Mouse (Mus musculus) erythroblast, adult 5-6 weeks (primary cell): ENCODE measurements around the gene Eif5a. TPM values are rescaled to one million over a fixed set of nuclear protein-coding genes. Genes with fewer than 3 reads are reported as not detected.
A peak's percentile ranks its signal among the peaks of the same experiment; 100 is the strongest.

Experiments used
- ATAC-seq: replicated peaks from 2 replicates; pipeline ENCODE4 v1.8.0; 2016; ENCODE audit warnings: moderate number of reproducible peaks, mild to moderate bottlenecking, moderate TSS enrichment, inconsistent platforms; ENCODE audit not compliant: poor library complexity, low FRiP score, severe bottlenecking
- total RNA-seq, 2 experiments: library from RNA; stranded (forward) in 1 of 2; stranded (reverse) in 1 of 2; fragments of 150-400 nt in 1 of 2; fragments of 200-764, 138-1000 nt in 1 of 2; gene quantifications; 2 replicates each; pipeline versions ENCODE4 v1.2.3 to v1.2.4; 2015 to 2017; ENCODE audit warnings: low replicate concordance in 2 of 2

Gene Eif5a
- total RNA-seq, 2 experiments from 2014 or later: 205 to 340 TPM

DNA sequence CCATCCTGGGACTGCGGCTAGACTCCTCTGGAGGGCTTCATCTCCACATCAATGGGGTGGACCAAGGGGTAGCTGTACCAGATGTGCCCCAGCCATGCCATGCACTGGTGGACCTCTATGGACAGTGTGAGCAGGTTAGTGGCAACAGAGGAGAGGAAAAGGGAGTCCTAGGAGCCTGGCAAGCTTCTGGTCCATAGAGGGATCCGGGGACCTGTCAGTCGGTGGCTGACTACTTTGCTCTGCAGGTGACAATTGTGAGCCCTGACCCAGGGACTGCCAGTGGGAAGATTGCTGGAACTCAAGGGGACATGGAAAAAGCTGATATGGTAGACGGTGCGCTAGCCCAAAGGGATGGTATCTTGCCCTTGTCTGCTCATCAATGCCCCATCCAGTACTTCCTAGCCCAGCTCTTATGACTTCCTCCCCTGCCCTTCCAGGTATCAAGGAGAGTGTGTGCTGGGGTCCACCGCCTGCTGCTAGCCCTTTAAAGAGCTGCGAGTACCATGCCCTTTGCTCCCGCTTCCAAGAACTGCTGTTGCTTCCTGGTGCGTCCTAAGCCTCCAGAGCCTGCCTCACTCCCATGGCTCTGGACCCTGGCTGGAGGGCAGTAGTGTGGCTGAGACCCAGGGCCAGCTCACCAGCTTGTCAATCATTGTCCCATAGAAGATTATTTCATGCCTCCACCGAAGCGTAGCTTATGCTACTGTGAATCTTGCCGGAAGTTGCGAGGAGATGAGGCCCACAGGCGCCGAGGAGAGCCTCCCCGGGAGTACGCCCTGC is 10.8 kb downstream of the Eif5a start:
- no peak for ATAC-seq

- no peak for ATAC-seq
These were observed 11.6 kb downstream of the Eif5a start for GRCm38 (mm10) chr11:69910177-69910576.

DNA sequence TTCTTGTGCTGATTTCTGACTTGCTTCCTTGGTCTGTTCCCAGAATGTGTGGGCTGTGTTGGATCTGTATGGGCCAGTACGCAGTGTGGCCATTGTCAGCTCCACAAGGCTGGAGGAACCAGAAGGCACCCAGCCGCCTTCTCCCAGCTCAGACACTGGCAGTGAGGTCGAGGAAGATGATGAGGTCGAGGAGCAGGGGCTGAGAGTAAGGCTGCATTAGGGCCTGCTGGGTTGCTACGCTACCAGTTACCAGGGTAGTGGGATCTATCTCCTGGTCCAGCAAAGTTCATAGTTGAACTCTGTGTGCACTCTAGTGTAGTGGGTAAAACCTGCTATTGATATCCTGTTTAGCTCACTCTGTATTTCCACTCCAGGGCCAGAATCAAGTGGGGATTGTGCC is 12.6 kb downstream of the Eif5a start:
- ATAC-seq: no peak

GRCm38 (mm10) chr11:69908645-69909044 is 13.1 kb downstream of the Eif5a start:
- no peak for ATAC-seq

DNA sequence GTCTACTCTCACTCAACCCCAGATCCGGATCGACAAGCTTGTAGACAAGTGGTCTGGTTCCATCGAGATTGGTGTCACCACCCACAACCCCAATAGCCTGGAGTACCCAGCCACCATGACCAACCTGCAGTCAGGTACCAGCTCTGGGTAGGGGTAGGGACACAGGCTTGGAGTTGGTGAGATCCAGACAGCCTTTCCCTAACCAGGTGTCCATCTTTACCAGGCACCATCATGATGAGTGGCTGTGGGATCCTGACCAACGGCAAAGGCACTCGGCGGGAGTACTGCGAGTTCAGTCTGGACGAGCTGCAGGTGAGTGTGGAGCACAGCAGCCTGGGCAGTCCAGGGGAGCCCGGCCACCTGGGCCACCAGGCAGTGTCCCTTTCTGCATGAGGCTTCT is 17.4 kb downstream of the Eif5a start:
- no peak for ATAC-seq

GRCm38 (mm10) chr11:69902972-69903371 is 18.8 kb downstream of the Eif5a start:
- ATAC-seq: no peak

GRCm38 (mm10) chr11:69901993-69902392 is 19.8 kb downstream of the Eif5a start:
- 0 out of 2 replicates have a peak, but pooled peaks have one; percentile 5 for ATAC-seq

- ATAC-seq: peak; percentile 66
These were observed 20.3 kb downstream of the Eif5a start for GRCm38 (mm10) chr11:69901406-69901846.

- peak; percentile 84 for ATAC-seq
These were observed 21.0 kb downstream of the Eif5a start, which contains the start of the genes 2810408A11Rik and Neurl4 for GRCm38 (mm10) chr11:69900471-69901405. TSS of gene 2810408A11Rik (minus strand) at chr11:69900987. TSS of gene Neurl4 (plus strand) at chr11:69901072.

GRCm38 (mm10) chr11:69899870-69900269 is 21.9 kb downstream of the Eif5a start:
- no peak for ATAC-seq

- no peak for ATAC-seq
These were observed 26.5 kb downstream of the Eif5a start, which contains the start of gene Acap1 for GRCm38 (mm10) chr11:69895291-69895690. TSS of gene Acap1 (minus strand) at chr11:69895539.

GRCm38 (mm10) chr11:69894671-69895070 is 27.1 kb downstream of the Eif5a start:
- no peak for ATAC-seq

GRCm38 (mm10) chr11:69891482-69891881 is 30.3 kb downstream of the Eif5a start:
- ATAC-seq: peak; percentile 62

DNA sequence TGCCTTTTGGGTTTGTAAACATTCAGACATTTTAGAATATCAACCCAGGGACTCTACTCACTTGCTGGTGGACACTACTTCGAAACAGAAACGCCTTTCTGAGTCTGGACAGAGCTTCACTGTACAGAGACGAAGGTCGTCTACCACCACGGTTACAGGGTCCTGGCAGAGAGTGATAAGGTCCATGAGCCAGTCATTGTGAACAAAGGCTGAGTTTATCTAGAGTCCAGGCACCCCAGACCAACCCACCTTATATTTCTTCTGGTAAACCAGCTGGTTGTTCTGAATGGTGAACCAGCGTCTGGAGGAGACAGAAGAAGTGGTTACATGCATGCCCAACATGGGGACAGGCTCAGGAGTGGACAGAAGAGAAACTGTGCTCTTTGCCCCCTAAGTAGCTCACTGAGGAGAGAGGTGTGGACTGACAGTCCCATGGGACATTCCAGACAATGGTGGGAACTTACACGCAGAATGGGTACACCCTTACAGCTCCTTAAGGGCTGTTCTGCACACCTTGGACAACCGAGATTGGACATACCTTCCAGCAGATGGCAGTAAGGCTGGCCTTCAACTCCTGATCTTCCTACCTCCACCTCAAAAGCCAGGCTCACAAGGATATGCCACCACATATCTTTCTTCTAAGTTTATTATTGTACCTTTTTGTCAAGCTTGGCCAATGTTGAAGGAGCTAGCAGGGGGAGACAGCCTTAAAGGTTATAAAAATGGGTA is 34.7 kb downstream of the Eif5a start:
- peak; percentile 73 for ATAC-seq

GRCm38 (mm10) chr11:69884663-69885062 is 37.1 kb downstream of the Eif5a start:
- no peak for ATAC-seq

DNA sequence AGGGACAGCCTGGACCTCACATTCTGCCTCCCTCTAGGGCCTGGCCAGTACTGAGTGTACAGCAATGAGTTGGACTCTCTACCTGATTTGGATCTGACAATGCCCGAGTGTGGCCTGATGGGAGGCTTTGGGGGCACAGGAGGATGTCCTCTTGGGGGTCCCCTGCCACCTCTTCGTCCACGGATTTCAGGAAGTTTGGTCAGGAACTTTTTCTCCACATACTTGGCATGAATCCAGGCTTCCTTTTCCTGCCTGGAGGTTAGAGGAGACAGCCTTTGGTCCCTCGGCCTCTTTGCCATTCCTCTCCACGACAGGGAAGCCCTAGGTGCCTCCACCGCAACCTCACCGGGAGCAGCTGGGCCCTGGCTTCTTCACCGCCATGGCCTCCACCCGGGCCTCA is 37.5 kb downstream of the Eif5a start:
- no peak for ATAC-seq

DNA sequence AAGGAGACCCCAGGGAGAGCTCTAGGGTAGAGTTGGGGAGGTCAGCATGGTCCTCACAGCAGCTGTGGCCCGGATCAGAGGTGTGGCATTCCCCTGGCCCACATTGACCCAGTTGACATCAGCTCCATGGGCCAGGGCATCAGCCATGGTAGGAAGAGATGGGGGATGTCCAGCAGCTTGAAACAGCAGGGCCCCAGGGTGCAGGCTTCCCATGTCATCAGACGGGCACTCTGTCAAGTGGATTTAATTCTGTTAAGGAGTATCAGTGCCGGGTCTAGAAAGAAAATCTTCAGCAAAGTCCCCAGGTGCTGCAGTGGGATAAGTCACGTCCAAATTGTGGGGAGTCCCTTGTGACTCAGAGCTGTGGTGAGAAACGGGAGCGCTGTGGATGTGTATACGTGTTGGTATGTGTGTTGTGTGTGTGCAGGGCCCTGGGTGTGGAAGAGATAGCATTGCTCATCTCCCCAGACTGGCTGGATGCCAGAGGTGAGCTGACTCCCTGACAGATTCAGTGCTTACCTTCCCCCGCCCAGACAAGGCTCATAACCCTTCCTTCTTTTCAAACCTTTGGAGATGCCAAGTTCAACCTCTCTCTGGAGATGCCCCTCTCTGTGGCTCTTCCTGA is 38.1 kb downstream of the Eif5a start:
- ATAC-seq: no peak

GRCm38 (mm10) chr11:69883066-69883465 is 38.7 kb downstream of the Eif5a start:
- ATAC-seq: no peak
